Mouse (Mus musculus) CH12.LX (cell line): ENCODE measurements around the gene Tmem147. TPM values are rescaled to one million over a fixed set of nuclear protein-coding genes. Genes with fewer than 3 reads are reported as not detected.

Experiments used
- DNase-seq: peaks from one replicate; pipeline ENCODE4 v3.0.0-alpha.2; 2013; ENCODE audit errors: extremely low read depth
- H3K27ac ChIP-seq: 2 replicates; pipeline ENCODE4 v1.5.1; 2012; ENCODE audit warnings: low read depth, mild to moderate bottlenecking, control low read depth, moderate library complexity; ENCODE audit not compliant: insufficient read depth
- H3K27me3 ChIP-seq: replicated peaks from 2 replicates; pipeline ENCODE3; 2012; ENCODE audit warnings: inconsistent platforms
- H3K36me3 ChIP-seq, 2 experiments: replicated peaks in 1 of 2; 2 replicates each; pipeline versions ENCODE3 to v1.6.1; 2012; ENCODE audit warnings: inconsistent platforms in 1 of 2, low read length in 1 of 2, mild to moderate bottlenecking in 1 of 2, mixed read lengths in 1 of 2, moderate library complexity in 1 of 2; ENCODE audit not compliant: control insufficient read depth in 1 of 2, insufficient read depth in 1 of 2
- H3K4me1 ChIP-seq, 2 experiments: 2 replicates each; pipeline ENCODE4 v1.6.1; 2012; ENCODE audit warnings: inconsistent platforms in 1 of 2, moderate library complexity in 1 of 2; ENCODE audit not compliant: insufficient read depth in 2 of 2, control insufficient read depth in 1 of 2
- H3K4me2 ChIP-seq: 2 replicates; pipeline ENCODE4 v1.6.1; 2012; ENCODE audit warnings: low read depth, mild to moderate bottlenecking, control low read depth; ENCODE audit not compliant: poor library complexity, insufficient read depth, severe bottlenecking
- H3K4me3 ChIP-seq, 3 experiments: fragments of 150-350 bp in 1 of 3; sonication (generic) in 1 of 3; replicated peaks in 1 of 3; 2 replicates each; pipeline versions ENCODE3 to v1.5.1; 2011 to 2012; ENCODE audit warnings: low read depth in 2 of 3, low read length in 2 of 3, mild to moderate bottlenecking in 2 of 3, moderate library complexity in 2 of 3, control low read depth in 1 of 3, improper control_type of control experiment in 1 of 3, inconsistent platforms in 1 of 3, mixed read lengths in 1 of 3; ENCODE audit not compliant: poor library complexity in 1 of 3
- H3K79me2 ChIP-seq: replicated peaks from 2 replicates; pipeline ENCODE4 v1.6.1; 2012; ENCODE audit warnings: mild to moderate bottlenecking, moderate library complexity; ENCODE audit not compliant: control insufficient read depth, poor library complexity, insufficient read depth, severe bottlenecking; ENCODE audit errors: extremely low read depth
- H3K9ac ChIP-seq: 2 replicates; pipeline ENCODE4 v1.6.1; 2012; ENCODE audit warnings: low read depth, mild to moderate bottlenecking, control low read depth, moderate library complexity; ENCODE audit not compliant: insufficient read depth
- H3K9me3 ChIP-seq: replicated peaks from 2 replicates; pipeline ENCODE3; 2012; ENCODE audit warnings: low read length, inconsistent platforms, mixed read lengths
- BHLHE40 ChIP-seq: IDR thresholded peaks from 2 replicates; pipeline ENCODE4 v1.6.1; 2011; ENCODE audit warnings: mild to moderate bottlenecking, low read depth, low read length, improper control_type of control experiment
- CHD1 ChIP-seq: IDR thresholded peaks from 2 replicates; pipeline ENCODE4 v1.6.1; 2012; ENCODE audit warnings: low read depth, low read length, improper control_type of control experiment, inconsistent platforms
- CTCF ChIP-seq, 2 experiments: IDR thresholded peaks in 1 of 2; conservative IDR thresholded peaks in 1 of 2; 2 replicates each; pipeline ENCODE4 v1.5.1; 2011 to 2012; ENCODE audit warnings: low read depth in 2 of 2, low read length in 2 of 2, improper control_type of control experiment in 1 of 2, inconsistent platforms in 1 of 2, mild to moderate bottlenecking in 1 of 2, moderate library complexity in 1 of 2
- ELF1 ChIP-seq: IDR thresholded peaks from 2 replicates; pipeline ENCODE4 v1.6.1; 2014; ENCODE audit warnings: low read depth, mild to moderate bottlenecking, inconsistent platforms, low read length, improper control_type of control experiment
- EP300 ChIP-seq: IDR thresholded peaks from 2 replicates; pipeline ENCODE4 v1.6.1; 2011; ENCODE audit warnings: low read length, improper control_type of control experiment
- ETS1 ChIP-seq: conservative IDR thresholded peaks from 2 replicates; pipeline ENCODE4 v1.6.1; 2012; ENCODE audit warnings: low read depth, mild to moderate bottlenecking, inconsistent platforms, low read length, improper control_type of control experiment, moderate library complexity
- GABPA ChIP-seq: IDR thresholded peaks from 2 replicates; pipeline ENCODE4 v1.6.1; 2012; ENCODE audit warnings: low read depth, low read length, improper control_type of control experiment, inconsistent platforms; ENCODE audit not compliant: insufficient replicate concordance
- HCFC1 ChIP-seq: IDR thresholded peaks from 2 replicates; pipeline ENCODE4 v1.6.1; 2012; ENCODE audit warnings: low read depth, mild to moderate bottlenecking, inconsistent platforms, low read length, improper control_type of control experiment
- IRF4 ChIP-seq: IDR thresholded peaks from 2 replicates; pipeline ENCODE4 v1.6.1; 2014; ENCODE audit warnings: low read depth, mild to moderate bottlenecking, inconsistent platforms, low read length, improper control_type of control experiment
- KAT2A ChIP-seq: IDR thresholded peaks from 2 replicates; pipeline ENCODE4 v1.6.1; 2012; ENCODE audit warnings: low read length, improper control_type of control experiment, inconsistent platforms; ENCODE audit not compliant: insufficient replicate concordance
- MAX ChIP-seq: IDR thresholded peaks from 2 replicates; pipeline ENCODE4 v1.6.1; 2011; ENCODE audit warnings: low read length, improper control_type of control experiment
- MAZ ChIP-seq: IDR thresholded peaks from 2 replicates; pipeline ENCODE4 v1.6.1; 2012; ENCODE audit warnings: low read depth, mild to moderate bottlenecking, inconsistent platforms, low read length, improper control_type of control experiment, moderate library complexity
- MEF2A ChIP-seq: IDR thresholded peaks from 2 replicates; pipeline ENCODE4 v1.6.1; 2014; ENCODE audit warnings: low read depth, mild to moderate bottlenecking, inconsistent platforms, low read length, improper control_type of control experiment, borderline replicate concordance
- MXI1 ChIP-seq: IDR thresholded peaks from 2 replicates; pipeline ENCODE4 v1.6.1; 2011; ENCODE audit warnings: mild to moderate bottlenecking, low read depth, low read length, improper control_type of control experiment
- MYC ChIP-seq: IDR thresholded peaks from 2 replicates; pipeline ENCODE4 v1.6.1; 2011; ENCODE audit warnings: low read depth, mild to moderate bottlenecking, improper control_type of control experiment, low read length
- NELFE ChIP-seq: IDR thresholded peaks from 2 replicates; pipeline ENCODE4 v1.6.1; 2011; ENCODE audit warnings: low read depth, low read length, improper control_type of control experiment
- NRF1 ChIP-seq: IDR thresholded peaks from 2 replicates; pipeline ENCODE4 v1.6.1; 2014; ENCODE audit warnings: low read depth, mild to moderate bottlenecking, inconsistent platforms, low read length, improper control_type of control experiment, moderate library complexity
- PAX5 ChIP-seq: IDR thresholded peaks from 2 replicates; pipeline ENCODE4 v1.6.1; 2012; ENCODE audit warnings: low read length, inconsistent platforms, mixed read lengths
- POLR2A ChIP-seq: IDR thresholded peaks from 2 replicates; pipeline ENCODE4 v1.6.1; 2011; ENCODE audit warnings: low read depth, mild to moderate bottlenecking, improper control_type of control experiment, low read length
- RAD21 ChIP-seq: IDR thresholded peaks from 2 replicates; pipeline ENCODE4 v1.6.1; 2011; ENCODE audit warnings: low read depth, mild to moderate bottlenecking, low read length, improper control_type of control experiment, moderate library complexity
- SIN3A ChIP-seq: IDR thresholded peaks from 2 replicates; pipeline ENCODE4 v1.6.1; 2012; ENCODE audit warnings: low read length, improper control_type of control experiment, inconsistent platforms
- SMC3 ChIP-seq: IDR thresholded peaks from 2 replicates; pipeline ENCODE4 v1.6.1; 2011; ENCODE audit warnings: low read depth, low read length, improper control_type of control experiment
- TCF12 ChIP-seq: IDR thresholded peaks from 2 replicates; pipeline ENCODE4 v1.6.1; 2014; ENCODE audit warnings: low read depth, mild to moderate bottlenecking, inconsistent platforms, low read length, improper control_type of control experiment
- UBTF ChIP-seq: IDR thresholded peaks from 2 replicates; pipeline ENCODE4 v1.6.1; 2012; ENCODE audit warnings: low read depth, mild to moderate bottlenecking, inconsistent platforms, low read length, improper control_type of control experiment, moderate library complexity
- ZKSCAN1 ChIP-seq: IDR thresholded peaks from 2 replicates; pipeline ENCODE4 v1.6.1; 2012; ENCODE audit warnings: low read depth, inconsistent platforms, low read length, improper control_type of control experiment, borderline replicate concordance
- dilution Hi-C: fragments of 300-500 bp; cut with MboI; formaldehyde crosslinking; loops from 2 replicates; pipeline ENCODE4 v1.14.3; 2020; ENCODE audit warnings: low sequenced_read_pairs; ENCODE audit not compliant: extremely low pct_unique_long_range_greater_than_20kb, extremely low pct_ligation_motif_present
- in situ Hi-C: fragments of 300-500 bp; cut with MboI; formaldehyde crosslinking; loops from 3 replicates; pipeline ENCODE4 v1.14.3; 2019; ENCODE audit warnings: low sequenced_read_pairs, low pct_ligation_motif_present, low pct_unique_long_range_greater_than_20kb, mixed read lengths
- polyA plus RNA-seq: library from polyadenylated mRNA; unstranded; fragments of >175 nt; gene quantifications from 2 replicates; pipeline ENCODE4 v1.2.1, GENCODE M21; 2012; ENCODE audit warnings: low read depth; ENCODE audit not compliant: insufficient read length
- total RNA-seq, 2 experiments: library from RNA; depleted of rRNA; stranded (reverse); fragments of 300-350 nt in 1 of 2; fragments of >200 nt in 1 of 2; gene quantifications; 2 replicates each; pipeline ENCODE4 v1.2.3; 2012 to 2014

Gene Tmem147
- total RNA-seq (2012; rRNA removed) (136 and 137 TPM in 2 replicates), total RNA-seq (2014; rRNA removed) (152 and 154 TPM in 2 replicates), polyA plus RNA-seq (98.4 and 149 TPM in 2 replicates)

GRCm38 (mm10) chr7:30729396-30730063 lies at the start of gene Tmem147:
Gene Tmem147 (minus strand): TSS chr7:30729540.
- in situ Hi-C loops (no loop called here), dilution Hi-C loops (no loop called here)
- Histone ChIP-seq H3K4me2 (peak within 1 kb of the TSS; percentile 91), H3K4me1 (peaks cover 15 to 55% of the 10 kb centered on the region in 2 experiments; a peak in 3 of 4 replicates), H3K4me3 (peak within 1 kb of the TSS; percentile 67 to 78 (median 73)), H3K27ac (peak within 1 kb of the TSS; percentile 90), H3K79me2 (no peaks in the 10 kb centered on the region), H3K36me3 (peaks cover 19 to 70% of the 10 kb centered on the region in 2 experiments), H3K9ac (peak within 1 kb of the TSS; percentile 77), H3K27me3 (no peaks in the 10 kb centered on the region), H3K9me3 (no peaks in the 10 kb centered on the region)
- TF ChIP-seq MYC (no peak; the same call in 1 of the 2 replicates), MEF2A (peak; percentile 71; the same call in 1 of the 2 replicates), ZKSCAN1 (no peak), NRF1 (peak; percentile 76), RAD21 (peak; percentile 31; the same call in 1 of the 2 replicates), ELF1 (peak; percentile 80), SMC3 (peak; percentile 53), ETS1 (peak; percentile 44), POLR2A (peak; percentile 76), KAT2A (peak; percentile 96), SIN3A (peak; percentile 90), CTCF (conservative IDR thresholded peaks at IDR 0.05 in 1 of 2, IDR thresholded peaks at IDR 0.05 in 1 of 2; ENCODE audit: low read depth in 2 of 2, low read length in 2 of 2) (peak in 1 of 2 experiments; percentile 65; a peak in 2 of 4 replicates), GABPA (peak; percentile 71; the same call in 1 of the 2 replicates), CHD1 (no peak), MAX (peak; percentile 77), NELFE (peak; percentile 77), HCFC1 (peak; percentile 98), PAX5 (no peak), EP300 (no peak), MXI1 (peak; percentile 92), BHLHE40 (peak; percentile 77), UBTF (no peak), MAZ (0 out of 2 replicates have a peak, but pooled peaks have one; percentile 51), IRF4 (0 out of 2 replicates have a peak, but pooled peaks have one; percentile 58), TCF12 (peak; percentile 84)
- peak; percentile 95 for DNase-seq
